Mouse (Mus musculus) lung, postnatal 0 days (tissue): Measurements from ENCODE around the gene Ankrd13b. TPM values are rescaled to one million over a fixed set of nuclear protein-coding genes. Genes with fewer than 3 reads are reported as not detected.

ENCODE experiments used
- ATAC-seq: fragments of 200-750 bp; cut with Nextera tagmentation; 2 replicates; pipeline ENCODE4 v1.8.0; 2017; ENCODE audit warnings: moderate library complexity
- DNase-seq: peaks from one replicate; pipeline ENCODE4 v3.0.0-alpha.2; 2016; ENCODE audit warnings: low spot score
- H3K27ac ChIP-seq: fragments of 300-500 bp; sonication (generic); 2 replicates; pipeline ENCODE4 v1.5.1; 2014; ENCODE audit warnings: antibody characterized with exemption, mild to moderate bottlenecking, low read length, mixed read lengths
- H3K27me3 ChIP-seq: fragments of 300-500 bp; sonication (generic); replicated peaks from 2 replicates; pipeline ENCODE4 v1.6.1; 2014; ENCODE audit warnings: low read length, mixed read lengths; ENCODE audit not compliant: insufficient read depth
- H3K36me3 ChIP-seq: fragments of 300-500 bp; sonication (generic); 2 replicates; pipeline ENCODE4 v1.6.1; 2014; ENCODE audit warnings: low read length, mixed read lengths; ENCODE audit not compliant: insufficient read depth
- H3K4me1 ChIP-seq: fragments of 300-500 bp; sonication (generic); 2 replicates; pipeline ENCODE4 v1.6.1; 2014; ENCODE audit warnings: antibody characterized with exemption, low read depth, low read length, mixed read lengths; ENCODE audit not compliant: insufficient read depth
- H3K4me2 ChIP-seq: fragments of 300-500 bp; sonication (generic); replicated peaks from 2 replicates; pipeline ENCODE4 v1.6.1; 2014; ENCODE audit warnings: low read depth, mild to moderate bottlenecking, low read length, moderate library complexity, mixed read lengths
- H3K4me3 ChIP-seq: fragments of 300-500 bp; sonication (generic); 2 replicates; pipeline ENCODE4 v1.5.1; 2014; ENCODE audit warnings: low read depth, low read length
- H3K9ac ChIP-seq: fragments of 300-500 bp; sonication (generic); replicated peaks from 2 replicates; pipeline ENCODE4 v1.6.1; 2014; ENCODE audit warnings: low read depth, mild to moderate bottlenecking
- H3K9me3 ChIP-seq: fragments of 300-500 bp; sonication (generic); 2 replicates; pipeline ENCODE4 v1.6.1; 2016; ENCODE audit warnings: low read length, mixed read lengths
- CTCF ChIP-seq: IDR thresholded peaks from 2 replicates; pipeline ENCODE4 v1.5.1; 2016; ENCODE audit warnings: antibody characterized with exemption, mild to moderate bottlenecking
- EP300 ChIP-seq: IDR thresholded peaks from 2 replicates; pipeline ENCODE4 v1.6.1; 2016; ENCODE audit warnings: antibody characterized with exemption, mild to moderate bottlenecking, control low read depth
- WGBS: fragments of 180-500 bp; shearing (Covaris S2); extraction: QIAGEN DNeasy Blood & Tissue Kit; methylation state at CpG from one replicate; pipeline ENCODE4 v1.1.7; 2014; 5-methylcytosine and 5-hydroxymethylcytosine counted together
- polyA plus RNA-seq: library from polyadenylated mRNA; unstranded; fragments of >200 nt; fragmentation: Nextera tagmentation; extraction: Ambion mirVana; gene quantifications from 2 replicates; pipeline ENCODE4 v1.2.1, GENCODE M21; 2015

Ankrd13b gene
- polyA plus RNA-seq, 1 experiment from 2014 or later = 2.2 TPM

GRCm38 (mm10) chr11:77446628-77447041, 42.8 kb downstream of the Ankrd13b start:
- no peak for TF ChIP-seq EP300
- TF ChIP-seq CTCF = peak; percentile 93
- H3K9me3 ChIP-seq = no peaks in the 10 kb centered on the region
- no peak overlapping the region for H3K4me2 ChIP-seq
- H3K9ac ChIP-seq = no peak overlapping the region
- no peak overlapping the region for H3K27ac ChIP-seq
- peaks cover 13% of the 10 kb centered on the region; the same call in 1 of the 2 replicates for H3K36me3 ChIP-seq
- H3K27me3 ChIP-seq = no peaks in the 10 kb centered on the region
- H3K4me3 ChIP-seq = no peak overlapping the region
- ATAC-seq (peak; percentile 24), DNase-seq (peak; percentile 88)
- peaks cover 18% of the 10 kb centered on the region; the same call in 1 of the 2 replicates for H3K4me1 ChIP-seq
- 29% methylated on average over 6 of the region's 6 CpGs for WGBS

- Histone ChIP-seq H3K9me3 (no peaks in the 10 kb centered on the region), H3K9ac (no peak overlapping the region), H3K4me1 (peaks cover 18% of the 10 kb centered on the region; the same call in 1 of the 2 replicates), H3K27ac (peak overlapping the region; percentile 83; the same call in 1 of the 2 replicates), H3K4me2 (no peak overlapping the region), H3K36me3 (peaks cover 11% of the 10 kb centered on the region; the same call in 1 of the 2 replicates), H3K4me3 (no peak overlapping the region), H3K27me3 (no peaks in the 10 kb centered on the region)
- DNase-seq (peak; percentile 93), ATAC-seq (peak; percentile 73)
- WGBS = 17% methylated on average over 2 of the region's 2 CpGs
- TF ChIP-seq EP300 (peak; percentile 97), CTCF (no peak)
Measured at GRCm38 (mm10) chr11:77444939-77445338, 44.5 kb downstream of the Ankrd13b start.

GRCm38 (mm10) chr11:77442186-77443170, 47.0 kb downstream of the Ankrd13b start:
- no peaks in the 10 kb centered on the region for H3K27me3 ChIP-seq
- 0 out of 2 replicates have a peak overlapping the region, but pooled peaks have one; percentile 6 for H3K4me2 ChIP-seq
- no peak overlapping the region for H3K9ac ChIP-seq
- H3K4me1 ChIP-seq = peaks cover 18% of the 10 kb centered on the region; the same call in 1 of the 2 replicates
- ATAC-seq = peak; percentile 73
- no peaks in the 10 kb centered on the region for H3K9me3 ChIP-seq
- DNase-seq = peak; percentile 94
- H3K27ac ChIP-seq = peak overlapping the region; percentile 90
- TF ChIP-seq EP300 (peak; percentile 94), CTCF (no peak)
- 21% methylated on average over 7 of the region's 7 CpGs for WGBS
- H3K4me3 ChIP-seq = no peak overlapping the region
- peaks cover 14% of the 10 kb centered on the region; the same call in 1 of the 2 replicates for H3K36me3 ChIP-seq

GRCm38 (mm10) chr11:77441020-77441419, 48.5 kb downstream of the Ankrd13b start:
- no peak overlapping the region for H3K9ac ChIP-seq
- H3K27ac ChIP-seq = peak overlapping the region; percentile 90
- TF ChIP-seq EP300 = no peak
- no peak for TF ChIP-seq CTCF
- WGBS = 76% methylated on average over 8 of the region's 8 CpGs
- no peaks in the 10 kb centered on the region for H3K27me3 ChIP-seq
- H3K4me1 ChIP-seq = peaks cover 18% of the 10 kb centered on the region; the same call in 1 of the 2 replicates
- H3K4me2 ChIP-seq = no peak overlapping the region
- peaks cover 14% of the 10 kb centered on the region; the same call in 1 of the 2 replicates for H3K36me3 ChIP-seq
- no peak for DNase-seq
- ATAC-seq = no peak
- no peak overlapping the region for H3K4me3 ChIP-seq
- no peaks in the 10 kb centered on the region for H3K9me3 ChIP-seq

GRCm38 (mm10) chr11:77440081-77440480, 49.4 kb downstream of the Ankrd13b start:
- Histone ChIP-seq H3K9ac (no peak overlapping the region), H3K4me1 (peaks cover 14% of the 10 kb centered on the region; the same call in 1 of the 2 replicates), H3K27me3 (no peaks in the 10 kb centered on the region), H3K27ac (no peak overlapping the region), H3K4me3 (no peak overlapping the region), H3K4me2 (no peak overlapping the region), H3K9me3 (no peaks in the 10 kb centered on the region), H3K36me3 (peaks cover 14% of the 10 kb centered on the region; the same call in 1 of the 2 replicates)
- ATAC-seq = no peak
- DNase-seq = no peak
- TF ChIP-seq CTCF = no peak
- TF ChIP-seq EP300 = no peak
- WGBS = 61% methylated on average over 9 of the region's 9 CpGs

- Histone ChIP-seq H3K27me3 (no peaks in the 10 kb centered on the region), H3K4me2 (no peak overlapping the region), H3K36me3 (peaks cover 14% of the 10 kb centered on the region; the same call in 1 of the 2 replicates), H3K4me3 (no peak overlapping the region), H3K4me1 (no peaks in the 10 kb centered on the region; the same call in 1 of the 2 replicates), H3K9ac (no peak overlapping the region), H3K27ac (no peak overlapping the region), H3K9me3 (no peaks in the 10 kb centered on the region)
- TF ChIP-seq CTCF (no peak), EP300 (no peak)
- 88% methylated on average over 2 of the region's 2 CpGs for WGBS
- DNase-seq (peak; percentile 37), ATAC-seq (no peak)
Measured at GRCm38 (mm10) chr11:77437026-77437425, 52.5 kb downstream of the Ankrd13b start.
